Mouse (Mus musculus) frontal cortex, adult 2 months (tissue): ENCODE results near the gene Dusp8. TPM values are rescaled to one million over a fixed set of nuclear protein-coding genes. Genes with fewer than 3 reads are reported as not detected.

Experiments used
- DNase-seq, 2 experiments: peaks; one replicate each; pipeline ENCODE4 v3.0.0; 2022; ENCODE audit warnings: low spot score in 1 of 2; ENCODE audit errors: extremely low spot score in 1 of 2
- polyA plus RNA-seq: library from polyadenylated mRNA; depleted of rRNA; stranded (reverse); fragments of >200 nt; gene quantifications from 2 replicates; pipeline ENCODE4 v1.2.3, GENCODE M21; 2012; rRNA removed

Gene Dusp8
- polyA plus RNA-seq, 1 experiment: 114 TPM

GRCm38 (mm10) chr7:142056601-142057061, 39.0 kb downstream of the Dusp8 start:
- no peak for DNase-seq

DNA sequence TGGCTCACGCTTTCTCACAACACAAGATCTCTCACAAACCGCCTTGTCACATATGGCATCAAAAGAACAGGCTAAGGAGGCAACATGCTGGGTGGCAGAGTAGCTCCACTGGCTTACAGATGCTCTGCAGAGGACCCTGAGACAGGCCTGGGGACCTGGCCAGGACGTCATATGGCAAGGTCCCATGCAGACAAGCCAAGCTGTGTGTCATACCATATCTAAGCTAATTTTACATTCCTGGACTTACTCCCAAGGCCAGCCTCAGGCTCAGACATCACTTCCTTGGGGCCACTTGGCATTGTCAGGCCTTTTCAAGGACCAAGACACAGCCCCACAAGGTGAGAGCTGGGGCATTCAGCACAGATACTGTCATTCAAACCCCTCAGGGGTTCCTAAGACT, 40.2 kb downstream of the Dusp8 start:
- no peak for DNase-seq

- DNase-seq: no peak
Observed at GRCm38 (mm10) chr7:142050536-142050935, 45.1 kb downstream of the Dusp8 start.

GRCm38 (mm10) chr7:142045932-142046331, 49.7 kb downstream of the Dusp8 start:
- DNase-seq: no peak

- no peak for DNase-seq
Observed at GRCm38 (mm10) chr7:142045344-142045743, 50.3 kb downstream of the Dusp8 start.

- DNase-seq: no peak
Observed at GRCm38 (mm10) chr7:142040756-142041155, 54.9 kb downstream of the Dusp8 start.

GRCm38 (mm10) chr7:142037553-142038170, 58.0 kb downstream of the Dusp8 start:
- DNase-seq: peak in 1 of 2 experiments; percentile 74

DNA sequence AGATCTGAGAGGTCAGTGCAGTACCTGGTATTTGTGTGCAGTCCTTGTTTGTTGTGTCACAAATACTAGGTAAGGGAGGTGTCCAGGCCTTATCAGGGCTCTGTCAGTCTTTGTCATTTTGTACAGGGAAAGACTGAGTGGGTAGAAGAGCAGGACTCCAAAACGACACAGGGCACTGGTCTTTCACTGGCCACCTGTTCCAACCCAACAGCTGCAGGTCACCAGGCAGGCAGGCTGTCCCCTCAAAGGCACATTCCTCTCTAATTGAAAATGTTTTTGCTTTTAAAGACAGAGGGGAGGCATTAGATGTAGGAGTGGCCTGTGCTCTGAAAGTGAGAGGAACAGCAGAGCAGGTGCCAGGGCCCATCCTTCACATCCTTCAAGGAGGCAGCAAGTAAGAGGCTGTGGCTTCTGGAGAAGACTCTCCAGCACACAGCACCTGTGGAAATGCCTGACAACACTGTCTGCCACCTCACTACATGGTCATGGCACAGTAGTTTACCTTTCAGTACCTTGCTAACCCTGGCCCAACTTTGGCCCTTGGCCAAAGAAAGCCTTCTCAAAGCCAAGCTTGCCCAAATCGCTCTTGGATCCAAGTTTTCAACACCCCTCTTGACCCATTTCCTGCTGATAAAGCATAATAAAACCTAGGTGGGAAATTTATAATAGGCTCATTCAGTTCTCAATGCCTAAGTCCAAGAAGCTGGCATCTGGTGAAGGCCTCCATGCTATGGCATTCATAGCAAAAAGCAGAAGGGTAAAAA, 60.4 kb downstream of the Dusp8 start:
- DNase-seq: no peak

DNA sequence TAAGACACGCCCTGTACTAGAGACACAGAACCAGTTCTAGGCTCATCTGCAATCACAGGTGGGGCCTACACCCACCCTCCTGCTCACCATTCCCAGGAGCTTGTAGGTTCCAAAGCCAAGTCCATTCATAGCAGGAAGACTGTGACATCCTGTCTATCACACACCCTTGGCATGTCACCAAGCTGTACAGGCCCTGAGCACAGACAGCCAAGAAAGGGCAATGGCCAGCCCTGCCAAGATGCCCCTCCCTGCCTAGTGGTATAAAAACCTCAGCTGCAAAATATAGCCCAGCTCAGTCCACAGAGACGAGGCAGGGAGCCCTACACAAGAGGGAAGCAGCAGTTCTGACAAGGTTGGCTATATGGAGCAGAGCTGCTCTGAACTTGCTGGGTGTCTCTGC, 61.4 kb downstream of the Dusp8 start:
- DNase-seq: no peak

- DNase-seq: no peak
Observed at GRCm38 (mm10) chr7:142030073-142030472, 65.6 kb downstream of the Dusp8 start.

Other genes with a start within 250 kb of the Dusp8 start
- 101 and 104 TPM in 2 replicates for gene Tollip, start 177.3 kb downstream of the Dusp8 start, polyA plus RNA-seq
- 115 and 121 TPM in 2 replicates for gene Brsk2, start 146.1 kb downstream of the Dusp8 start, polyA plus RNA-seq
- 42.2 and 42.9 TPM in 2 replicates for gene Mob2, start 34.8 kb downstream of the Dusp8 start, polyA plus RNA-seq
- gene Gm45618, start 24.9 kb upstream of the Dusp8 start, polyA plus RNA-seq: not detected in 2 replicates
- not detected in 2 replicates for gene Gm39115, start 40.2 kb upstream of the Dusp8 start, polyA plus RNA-seq
- not detected in 2 replicates for gene Gm45337, start 48.8 kb upstream of the Dusp8 start, polyA plus RNA-seq
- not detected in 2 replicates for gene Gm29735, start 61.3 kb upstream of the Dusp8 start, polyA plus RNA-seq
- gene Gm4553, start 69.9 kb upstream of the Dusp8 start, polyA plus RNA-seq: not detected in 2 replicates
- not detected in 2 replicates for gene Krtap5-2, start 80.2 kb upstream of the Dusp8 start, polyA plus RNA-seq
- gene Gm10153, start 94.5 kb upstream of the Dusp8 start, polyA plus RNA-seq: not detected in 2 replicates
- gene Krtap5-3, start 105.5 kb upstream of the Dusp8 start, polyA plus RNA-seq: 0.06 and 0.13 TPM in 2 replicates
- gene Gm7579, start 116.0 kb upstream of the Dusp8 start, polyA plus RNA-seq: not detected in 2 replicates
- not detected in 2 replicates for gene Krtap5-5, start 134.1 kb upstream of the Dusp8 start, polyA plus RNA-seq
- gene Gm40460, start 145.2 kb upstream of the Dusp8 start, polyA plus RNA-seq: not detected in 2 replicates
- not detected in 2 replicates for gene Gm2431, start 162.5 kb upstream of the Dusp8 start, polyA plus RNA-seq
- gene Gm4559, start 178.5 kb upstream of the Dusp8 start, polyA plus RNA-seq: not detected in 2 replicates
- gene Krtap5-1, start 201.3 kb upstream of the Dusp8 start, polyA plus RNA-seq: 0.21 TPM in 1 of 2 replicates, not detected in the other
- gene Krtap5-4, start 207.7 kb upstream of the Dusp8 start, polyA plus RNA-seq: not detected in 2 replicates